Mouse (Mus musculus): Measurements from ENCODE around the gene Mgll. TPM values are rescaled to one million over a fixed set of nuclear protein-coding genes. Genes with fewer than 3 reads are reported as not detected.

The Mgll gene
- polyA plus RNA-seq, 1 experiment from 2014 or later: 29.1 TPM

DNA sequence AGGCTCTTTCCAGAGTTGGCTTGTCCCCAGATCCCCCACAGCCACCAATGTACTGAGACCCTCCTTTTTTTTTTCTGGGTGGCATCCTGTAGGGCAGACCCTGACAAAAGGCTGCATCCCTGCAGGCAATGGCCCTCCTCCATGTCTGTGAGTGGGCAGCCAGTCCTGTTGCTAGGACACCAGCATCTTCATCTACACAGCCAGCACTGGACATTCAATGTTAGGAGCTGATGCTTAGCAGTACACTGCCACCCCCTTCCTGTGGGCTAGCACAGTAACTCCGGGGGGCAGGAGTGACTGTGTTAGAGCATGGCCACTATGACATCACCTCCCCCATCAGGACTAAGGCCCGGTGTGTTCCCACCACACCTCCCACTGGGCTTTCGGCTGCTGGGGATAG lies 90.8 kb downstream of the Mgll start:
- DNase-seq (ENCODE audit: low spot score) (no peak), ATAC-seq (ENCODE audit: low read depth) (no peak)
- no peaks in the 10 kb centered on the region for H3K9me3 ChIP-seq (ENCODE audit: control insufficient read depth, low read length)
- no peak overlapping the region for H3K9ac ChIP-seq (ENCODE audit: low read depth, low read length)
- WGBS: 76% methylated on average over 3 of the region's 3 CpGs
- no peak overlapping the region for H3K4me3 ChIP-seq (ENCODE audit: low read depth, low read length)
- H3K27me3 ChIP-seq (replicated peaks; ENCODE audit: control insufficient read depth, insufficient read depth, low read length): no peaks in the 10 kb centered on the region
- no peak overlapping the region for H3K27ac ChIP-seq (replicated peaks; ENCODE audit: low read depth, low read length)
- H3K36me3 ChIP-seq (ENCODE audit: control insufficient read depth, insufficient read depth, low read length): no peaks in the 10 kb centered on the region
- no peaks in the 10 kb centered on the region for H3K4me1 ChIP-seq (ENCODE audit: control insufficient read depth, insufficient read depth, low read length)
- H3K4me2 ChIP-seq (ENCODE audit: low read depth, low read length): no peak overlapping the region

GRCm38 (mm10) chr6:88815489-88815888 lies 91.3 kb downstream of the Mgll start:
- Histone ChIP-seq H3K9ac (ENCODE audit: low read depth, low read length) (no peak overlapping the region), H3K4me3 (ENCODE audit: low read depth, low read length) (no peak overlapping the region), H3K4me1 (ENCODE audit: control insufficient read depth, insufficient read depth, low read length) (no peaks in the 10 kb centered on the region), H3K9me3 (ENCODE audit: control insufficient read depth, low read length) (no peaks in the 10 kb centered on the region), H3K27me3 (replicated peaks; ENCODE audit: control insufficient read depth, insufficient read depth, low read length) (no peaks in the 10 kb centered on the region), H3K27ac (replicated peaks; ENCODE audit: low read depth, low read length) (no peak overlapping the region), H3K4me2 (ENCODE audit: low read depth, low read length) (no peak overlapping the region), H3K36me3 (ENCODE audit: control insufficient read depth, insufficient read depth, low read length) (no peaks in the 10 kb centered on the region)
- no peak for DNase-seq (ENCODE audit: low spot score)
- ATAC-seq (ENCODE audit: low read depth): no peak
- WGBS: 85% methylated on average over 3 of the region's 3 CpGs

DNA sequence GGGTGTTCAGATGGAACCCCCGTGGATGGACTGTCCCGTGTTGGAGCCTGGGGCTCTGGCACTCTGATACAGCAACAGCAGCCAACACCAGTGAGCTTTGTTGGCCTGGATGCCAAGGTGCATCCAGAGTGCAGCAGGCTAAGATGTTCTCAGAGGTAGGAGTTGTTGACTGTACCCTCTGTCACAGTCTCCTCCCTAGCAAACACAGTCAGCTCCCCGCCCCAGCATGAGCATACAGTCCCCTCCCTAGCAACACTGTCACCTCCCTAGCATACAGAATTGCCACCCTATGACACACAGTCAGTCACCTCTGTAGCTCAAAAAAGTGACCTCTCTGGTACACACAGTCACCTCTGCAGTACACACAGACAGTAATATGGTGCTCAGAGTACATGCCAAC lies 92.7 kb downstream of the Mgll start:
- DNase-seq (ENCODE audit: low spot score): no peak
- H3K9me3 ChIP-seq (ENCODE audit: control insufficient read depth, low read length): no peaks in the 10 kb centered on the region
- WGBS: 87% methylated on average over 3 of the region's 3 CpGs

GRCm38 (mm10) chr6:88820853-88821252 lies 96.6 kb downstream of the Mgll start:
- Histone ChIP-seq H3K4me3 (ENCODE audit: low read depth, low read length) (no peak overlapping the region), H3K4me1 (ENCODE audit: control insufficient read depth, insufficient read depth, low read length) (no peaks in the 10 kb centered on the region), H3K36me3 (ENCODE audit: control insufficient read depth, insufficient read depth, low read length) (no peaks in the 10 kb centered on the region), H3K4me2 (ENCODE audit: low read depth, low read length) (no peak overlapping the region), H3K9ac (ENCODE audit: low read depth, low read length) (no peak overlapping the region), H3K9me3 (ENCODE audit: control insufficient read depth, low read length) (no peaks in the 10 kb centered on the region), H3K27me3 (replicated peaks; ENCODE audit: control insufficient read depth, insufficient read depth, low read length) (no peaks in the 10 kb centered on the region), H3K27ac (replicated peaks; ENCODE audit: low read depth, low read length) (no peak overlapping the region)
- DNase-seq (ENCODE audit: low spot score): no peak
- ATAC-seq (ENCODE audit: low read depth): no peak
- 24% methylated on average over 3 of the region's 3 CpGs for WGBS

More for the DNA sequence above, 92.7 kb downstream of the Mgll start:
- H3K4me3 ChIP-seq (ENCODE audit: low read depth, low read length): no peak overlapping the region
- H3K4me2 ChIP-seq (ENCODE audit: low read depth, low read length): no peak overlapping the region
- H3K27ac ChIP-seq (replicated peaks; ENCODE audit: low read depth, low read length): no peak overlapping the region
- H3K4me1 ChIP-seq (ENCODE audit: control insufficient read depth, insufficient read depth, low read length): no peaks in the 10 kb centered on the region
- no peak overlapping the region for H3K9ac ChIP-seq (ENCODE audit: low read depth, low read length)
- no peaks in the 10 kb centered on the region for H3K36me3 ChIP-seq (ENCODE audit: control insufficient read depth, insufficient read depth, low read length)
- no peaks in the 10 kb centered on the region for H3K27me3 ChIP-seq (replicated peaks; ENCODE audit: control insufficient read depth, insufficient read depth, low read length)
- no peak for ATAC-seq (ENCODE audit: low read depth)

DNA sequence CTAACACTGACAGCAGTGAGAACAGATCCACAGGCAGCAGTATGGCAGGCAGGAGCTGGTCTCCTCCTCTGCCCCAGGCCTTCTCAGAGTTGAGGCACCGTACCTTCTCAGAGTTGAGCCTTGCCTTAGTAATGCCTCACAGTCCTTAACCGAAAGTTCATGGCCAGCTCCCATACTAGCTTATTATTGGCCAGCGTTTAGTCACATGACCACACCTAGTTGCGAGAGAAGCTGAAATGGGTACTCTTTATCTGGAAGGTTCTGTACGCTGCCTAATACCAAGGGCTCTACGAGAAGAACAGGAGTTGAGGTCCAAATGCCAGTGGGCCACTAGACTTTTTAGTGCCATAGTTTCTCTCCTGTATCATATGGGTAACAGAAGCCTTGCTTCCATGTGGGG lies 97.1 kb downstream of the Mgll start:
- Histone ChIP-seq H3K9ac (ENCODE audit: low read depth, low read length) (no peak overlapping the region), H3K27ac (replicated peaks; ENCODE audit: low read depth, low read length) (no peak overlapping the region), H3K4me2 (ENCODE audit: low read depth, low read length) (no peak overlapping the region), H3K4me1 (ENCODE audit: control insufficient read depth, insufficient read depth, low read length) (no peaks in the 10 kb centered on the region), H3K27me3 (replicated peaks; ENCODE audit: control insufficient read depth, insufficient read depth, low read length) (no peaks in the 10 kb centered on the region), H3K9me3 (ENCODE audit: control insufficient read depth, low read length) (no peaks in the 10 kb centered on the region), H3K36me3 (ENCODE audit: control insufficient read depth, insufficient read depth, low read length) (no peaks in the 10 kb centered on the region), H3K4me3 (ENCODE audit: low read depth, low read length) (no peak overlapping the region)
- WGBS: 80% methylated on average over 6 of the region's 6 CpGs
- no peak for DNase-seq (ENCODE audit: low spot score)
- no peak for ATAC-seq (ENCODE audit: low read depth)

GRCm38 (mm10) chr6:88821901-88822300 lies 97.7 kb downstream of the Mgll start:
- ATAC-seq (ENCODE audit: low read depth) (no peak), DNase-seq (ENCODE audit: low spot score) (no peak)
- H3K4me1 ChIP-seq (ENCODE audit: control insufficient read depth, insufficient read depth, low read length): peaks cover 2% of the 10 kb centered on the region; the same call in 1 of the 2 replicates
- 79% methylated on average over 10 of the region's 11 CpGs for WGBS
- H3K36me3 ChIP-seq (ENCODE audit: control insufficient read depth, insufficient read depth, low read length): no peaks in the 10 kb centered on the region
- H3K4me3 ChIP-seq (ENCODE audit: low read depth, low read length): no peak overlapping the region
- no peak overlapping the region for H3K27ac ChIP-seq (replicated peaks; ENCODE audit: low read depth, low read length)
- H3K4me2 ChIP-seq (ENCODE audit: low read depth, low read length): no peak overlapping the region
- H3K9ac ChIP-seq (ENCODE audit: low read depth, low read length): no peak overlapping the region
- H3K9me3 ChIP-seq (ENCODE audit: control insufficient read depth, low read length): no peaks in the 10 kb centered on the region
- no peaks in the 10 kb centered on the region for H3K27me3 ChIP-seq (replicated peaks; ENCODE audit: control insufficient read depth, insufficient read depth, low read length)

- WGBS: 58% methylated on average over 7 of the region's 7 CpGs
Observed at GRCm38 (mm10) chr6:88824183-88824582, 100.0 kb downstream of the Mgll start.

DNA sequence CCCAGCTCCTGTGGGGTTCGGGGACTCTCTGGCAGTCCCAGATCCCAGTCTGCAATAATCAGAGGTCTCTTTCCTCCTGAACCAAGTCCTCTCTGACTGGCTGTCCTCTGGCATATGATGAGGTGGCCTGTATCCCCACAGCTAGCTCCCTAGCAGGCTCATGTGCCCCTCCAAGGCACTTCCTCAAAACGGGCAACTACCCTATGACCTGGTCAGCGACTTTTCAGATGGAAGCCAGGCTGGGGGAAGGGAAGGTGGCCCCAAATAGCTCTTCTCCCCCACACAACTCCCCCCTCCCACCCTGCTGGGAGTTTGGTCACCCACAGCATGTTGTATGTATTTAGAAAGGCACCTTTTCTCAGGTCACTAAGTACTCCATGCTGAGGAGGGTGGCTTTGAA lies 101.9 kb downstream of the Mgll start:
- Histone ChIP-seq H3K4me1 (ENCODE audit: control insufficient read depth, insufficient read depth, low read length) (peaks cover 4% of the 10 kb centered on the region; the same call in 1 of the 2 replicates), H3K4me2 (ENCODE audit: low read depth, low read length) (no peak overlapping the region), H3K27ac (replicated peaks; ENCODE audit: low read depth, low read length) (no peak overlapping the region), H3K9me3 (ENCODE audit: control insufficient read depth, low read length) (no peaks in the 10 kb centered on the region), H3K4me3 (ENCODE audit: low read depth, low read length) (no peak overlapping the region), H3K9ac (ENCODE audit: low read depth, low read length) (no peak overlapping the region), H3K27me3 (replicated peaks; ENCODE audit: control insufficient read depth, insufficient read depth, low read length) (no peaks in the 10 kb centered on the region), H3K36me3 (ENCODE audit: control insufficient read depth, insufficient read depth, low read length) (no peaks in the 10 kb centered on the region)
- ATAC-seq (ENCODE audit: low read depth): no peak
- no peak for DNase-seq (ENCODE audit: low spot score)
- 51% methylated on average over 3 of the region's 3 CpGs for WGBS

More at GRCm38 (mm10) chr6:88824183-88824582, 100.0 kb downstream of the Mgll start:
- H3K4me3 ChIP-seq (ENCODE audit: low read depth, low read length): no peak overlapping the region
- peaks cover 4% of the 10 kb centered on the region; the same call in 1 of the 2 replicates for H3K4me1 ChIP-seq (ENCODE audit: control insufficient read depth, insufficient read depth, low read length)
- no peaks in the 10 kb centered on the region for H3K36me3 ChIP-seq (ENCODE audit: control insufficient read depth, insufficient read depth, low read length)
- H3K27me3 ChIP-seq (replicated peaks; ENCODE audit: control insufficient read depth, insufficient read depth, low read length): no peaks in the 10 kb centered on the region
- H3K4me2 ChIP-seq (ENCODE audit: low read depth, low read length): no peak overlapping the region
- H3K9ac ChIP-seq (ENCODE audit: low read depth, low read length): no peak overlapping the region
- H3K9me3 ChIP-seq (ENCODE audit: control insufficient read depth, low read length): no peaks in the 10 kb centered on the region
- ATAC-seq (ENCODE audit: low read depth): no peak
- DNase-seq (ENCODE audit: low spot score): no peak
- H3K27ac ChIP-seq (replicated peaks; ENCODE audit: low read depth, low read length): no peak overlapping the region

- 15% methylated on average over 5 of the region's 6 CpGs for WGBS
- no peak overlapping the region for H3K4me2 ChIP-seq (ENCODE audit: low read depth, low read length)
- H3K27me3 ChIP-seq (replicated peaks; ENCODE audit: control insufficient read depth, insufficient read depth, low read length): no peaks in the 10 kb centered on the region
- no peak overlapping the region for H3K9ac ChIP-seq (ENCODE audit: low read depth, low read length)
- DNase-seq (ENCODE audit: low spot score) (peak; percentile 90), ATAC-seq (ENCODE audit: low read depth) (peak; percentile 84)
- peaks cover 4% of the 10 kb centered on the region; the same call in 1 of the 2 replicates for H3K4me1 ChIP-seq (ENCODE audit: control insufficient read depth, insufficient read depth, low read length)
- no peaks in the 10 kb centered on the region for H3K9me3 ChIP-seq (ENCODE audit: control insufficient read depth, low read length)
- no peak overlapping the region for H3K27ac ChIP-seq (replicated peaks; ENCODE audit: low read depth, low read length)
- H3K4me3 ChIP-seq (ENCODE audit: low read depth, low read length): no peak overlapping the region
- H3K36me3 ChIP-seq (ENCODE audit: control insufficient read depth, insufficient read depth, low read length): no peaks in the 10 kb centered on the region
Observed at GRCm38 (mm10) chr6:88826545-88826944, 102.3 kb downstream of the Mgll start.
